Mouse (Mus musculus): ENCODE measurements around the gene Rgs6.

DNA sequence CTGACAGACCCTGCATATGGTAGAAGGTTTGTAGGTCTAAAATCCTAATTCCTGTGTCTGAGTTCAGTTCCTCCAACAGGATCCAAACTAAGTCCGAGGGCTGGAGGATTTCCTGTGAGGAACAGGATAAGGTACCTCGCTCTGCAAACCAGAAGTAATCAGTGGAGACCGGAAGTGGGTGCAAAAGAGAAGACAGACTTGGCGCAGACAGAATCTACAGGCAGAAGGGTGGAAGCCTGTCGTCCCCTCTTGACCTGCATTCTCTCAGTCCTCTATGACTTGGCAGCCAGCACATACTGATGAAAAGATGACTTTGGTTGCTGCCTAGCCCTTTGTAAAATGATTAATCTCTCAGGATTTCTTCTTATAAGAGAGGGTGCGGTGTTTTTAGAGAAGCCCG is 450.7 kb downstream of the Rgs6 start:
- TF ChIP-seq EP300 (IDR thresholded peaks at IDR 0.05; ENCODE audit: insufficient read depth, low read depth, low read length) (no peak), CTCF (IDR thresholded peaks at IDR 0.05; ENCODE audit: low read depth, low read length) (no peak)

All from ES-Bruce4 (cell line).